Comparison of ENCODE assay signal across 17 mouse cellular contexts in genomic region chr5:35636016-35636415, GRCm38 (mm10). TPM values are rescaled to one million over a fixed set of nuclear protein-coding genes. Genes with fewer than 3 reads are reported as not detected.
DNase-seq lines count a peak whose midpoint lies in the region; ATAC-seq lines count a peak whose summit lies in the region.
"Had no signal": no experiment of that assay in that cellular context is flagged by ENCODE, and none has a peak within 500 bp of the region (broad histone marks: within the 10 kb centered on the region; RNA-seq: fewer than 3 reads in every experiment).

No protein-coding gene starts in this region.

- H3K9ac ChIP-seq in midbrain, embryonic 15.5 days, result no peak overlapping the region
- H3K9ac ChIP-seq: embryonic facial prominence, embryonic 15.5 days; liver, embryonic 12.5 days had no signal

- no peak overlapping the region for H3K27ac ChIP-seq in midbrain, embryonic 15.5 days
- H3K27ac ChIP-seq: embryonic facial prominence, embryonic 15.5 days; hindbrain, postnatal 0 days; liver, embryonic 12.5 days had no signal

- no peak for ATAC-seq in midbrain, embryonic 15.5 days (replicated peaks)
- ATAC-seq in megakaryocyte-erythroid progenitor cell, adult 5-6 weeks (replicated peaks; ENCODE audit: low FRiP score, low TSS enrichment, poor library complexity, severe bottlenecking), result no peak
- ATAC-seq: forebrain, embryonic 14.5 days; hindbrain, postnatal 0 days; liver, embryonic 12.5 days had no signal

- no peak overlapping the region for H3K4me3 ChIP-seq in midbrain, embryonic 15.5 days
- H3K4me3 ChIP-seq: embryonic facial prominence, embryonic 15.5 days; liver, embryonic 12.5 days had no signal

- no peaks in the 10 kb centered on the region for H3K9me3 ChIP-seq in midbrain, embryonic 15.5 days
- H3K9me3 ChIP-seq: embryonic facial prominence, embryonic 15.5 days; liver, embryonic 12.5 days had no signal

- 88% methylated on average over 2 of the region's 2 CpGs for WGBS in midbrain, embryonic 15.5 days

- H3K4me2 ChIP-seq in midbrain, embryonic 15.5 days, result no peak overlapping the region
- H3K4me2 ChIP-seq: embryonic facial prominence, embryonic 15.5 days; liver, embryonic 12.5 days had no signal

- H3K27me3 ChIP-seq in midbrain, embryonic 15.5 days (replicated peaks), result no peaks in the 10 kb centered on the region
- H3K27me3 ChIP-seq: embryonic facial prominence, embryonic 15.5 days; liver, embryonic 12.5 days had no signal

- H3K36me3 ChIP-seq in midbrain, embryonic 15.5 days (replicated peaks), result no peaks in the 10 kb centered on the region
- H3K36me3 ChIP-seq: embryonic facial prominence, embryonic 15.5 days; liver, embryonic 12.5 days had no signal

- peak; percentile 77 for DNase-seq in gastrocnemius, adult 18-20 months (ENCODE audit: low spot score)
- no peak for DNase-seq in gastrocnemius, postnatal 10 days
- peak; percentile 38 for DNase-seq in 3134 (ENCODE audit: extremely low read depth, insufficient read length, low spot score)
- peak; percentile 84 to 86 for DNase-seq in adrenal gland, postnatal 36 days
- DNase-seq in heart, postnatal 4 days, result peak; percentile 53
- DNase-seq in cerebellum, postnatal 36 days, result no peak
- DNase-seq: right cerebral cortex, postnatal 4 days had no signal

- no peaks in the 10 kb centered on the region for H3K4me1 ChIP-seq in midbrain, embryonic 15.5 days
- H3K4me1 ChIP-seq: embryonic facial prominence, embryonic 15.5 days; liver, embryonic 12.5 days had no signal

RNA-seq across cellular contexts. Expression of gene Htra3, which starts 43.6 kb away (rescaled TPM):
- total RNA-seq in gastrocnemius, adult 18-20 months (2021), result 10 to 100 TPM; 28.4 to 34.8 TPM
- total RNA-seq in gastrocnemius, postnatal 10 days (2021), result 10 to 100 TPM; 48.0 to 61.7 TPM
- 10 to 100 TPM; 35.0 to 71.4 TPM for total RNA-seq in adrenal gland, postnatal 36 days (2021)
- 10 to 100 TPM; 23.3 to 30.8 TPM for total RNA-seq in heart, postnatal 4 days (2021)
- 14.9 and 15.2 TPM in 2 replicates for polyA plus RNA-seq in midbrain, embryonic 15.5 days (2015; fragmentation: Nextera tagmentation; extraction: Ambion mirVana)
- not detected in 2 replicates for total RNA-seq in megakaryocyte-erythroid progenitor cell, adult 5-6 weeks (2014; fragmentation: Nextera tagmentation)
- total RNA-seq in megakaryocyte-erythroid progenitor cell, adult 5-6 weeks (2017), result not detected in 2 replicates
- total RNA-seq: granulocyte monocyte progenitor cell, adult 5-6 weeks; megakaryocyte progenitor cell, adult 5-6 weeks; monocyte, adult 5-6 weeks; neutrophil, adult 5-6 weeks had no signal

RNA-seq across cellular contexts. Expression of gene Acox3, which starts 53.2 kb away (rescaled TPM):
- 10 to 100 TPM; 17.3 to 18.2 TPM for total RNA-seq in gastrocnemius, adult 18-20 months (2021)
- 10 to 100 TPM; 11.1 to 14.5 TPM for total RNA-seq in gastrocnemius, postnatal 10 days (2021)
- 10 to 100 TPM; 51.5 to 53.5 TPM for total RNA-seq in adrenal gland, postnatal 36 days (2021)
- 10 to 100 TPM; 20.8 to 23.6 TPM for total RNA-seq in heart, postnatal 4 days (2021)
- 14.6 and 16.0 TPM in 2 replicates for polyA plus RNA-seq in midbrain, embryonic 15.5 days (2015; fragmentation: Nextera tagmentation; extraction: Ambion mirVana)
- 7.9 and 12.4 TPM in 2 replicates for total RNA-seq in megakaryocyte-erythroid progenitor cell, adult 5-6 weeks (2014; fragmentation: Nextera tagmentation)
- 5.0 and 20.3 TPM in 2 replicates for total RNA-seq in megakaryocyte-erythroid progenitor cell, adult 5-6 weeks (2017)

Comparison
In these comparisons a context has a peak if more than half of its experiments do, and no peak if none do; other contexts are left out.
1. DNase-seq: peak in gastrocnemius, adult 18-20 months (single experiment), 3134 (single experiment), adrenal gland, postnatal 36 days (2 of 2) and heart, postnatal 4 days (single experiment); none in gastrocnemius, postnatal 10 days (single experiment) and cerebellum, postnatal 36 days (0 of 2).
2. RNA of gene Htra3, which starts 43.6 kb away (total RNA-seq): 35.0 to 71.4 TPM in adrenal gland, postnatal 36 days, 48.0 to 61.7 TPM in gastrocnemius, postnatal 10 days, 28.4 to 34.8 TPM in gastrocnemius, adult 18-20 months and 23.3 to 30.8 TPM in heart, postnatal 4 days; not detected in megakaryocyte-erythroid progenitor cell, adult 5-6 weeks; every median in the first group is over 10 times any median in the second.